Mouse (Mus musculus): ENCODE measurements around the gene Gja8. TPM values are rescaled to one million over a fixed set of nuclear protein-coding genes. Genes with fewer than 3 reads are reported as not detected.

Gja8 gene
- polyA plus RNA-seq (2015; fragmentation: Nextera tagmentation; extraction: Ambion mirVana): not detected in 2 replicates

- no peak within 1 kb of the TSS for H3K27ac ChIP-seq (ENCODE audit: low read length)
- H3K9ac ChIP-seq (ENCODE audit: low read length): no peak within 1 kb of the TSS
- no peaks in the 10 kb centered on the region for H3K27me3 ChIP-seq (ENCODE audit: control insufficient read depth, insufficient read depth, low read length)
- WGBS: 56% methylated on average over 6 of the region's 6 CpGs
- no peaks in the 10 kb centered on the region for H3K9me3 ChIP-seq (replicated peaks; ENCODE audit: control insufficient read depth, low read length)
- H3K4me1 ChIP-seq (ENCODE audit: control insufficient read depth, insufficient read depth, low read length): 0 out of 2 replicates have a peak, but pooled peaks cover 1% of the 10 kb centered on the region
- no peaks in the 10 kb centered on the region for H3K36me3 ChIP-seq (ENCODE audit: control insufficient read depth, insufficient read depth, low read length)
- no peak within 1 kb of the TSS for H3K4me3 ChIP-seq (replicated peaks; ENCODE audit: low read length)
- no peak within 1 kb of the TSS for H3K4me2 ChIP-seq (ENCODE audit: low read depth, low read length)
- ATAC-seq (ENCODE audit: insufficient read depth, low FRiP score): no peak
Measured at GRCm38 (mm10) chr3:96925920-96926319, at the start of gene Gja8. TSS of gene Gja8 (minus strand) at chr3:96926020.

GRCm38 (mm10) chr3:96974467-96974866, 48.6 kb upstream of the Gja8 start:
- no peaks in the 10 kb centered on the region for H3K9me3 ChIP-seq (replicated peaks; ENCODE audit: control insufficient read depth, low read length)
- H3K4me3 ChIP-seq (replicated peaks; ENCODE audit: low read length): no peak overlapping the region
- ATAC-seq (ENCODE audit: insufficient read depth, low FRiP score): no peak
- H3K9ac ChIP-seq (ENCODE audit: low read length): no peak overlapping the region
- 83% methylated on average over 7 of the region's 7 CpGs for WGBS
- no peaks in the 10 kb centered on the region for H3K27me3 ChIP-seq (ENCODE audit: control insufficient read depth, insufficient read depth, low read length)
- H3K27ac ChIP-seq (ENCODE audit: low read length): no peak overlapping the region
- no peaks in the 10 kb centered on the region for H3K36me3 ChIP-seq (ENCODE audit: control insufficient read depth, insufficient read depth, low read length)
- no peaks in the 10 kb centered on the region for H3K4me1 ChIP-seq (ENCODE audit: control insufficient read depth, insufficient read depth, low read length)
- H3K4me2 ChIP-seq (ENCODE audit: low read depth, low read length): no peak overlapping the region

GRCm38 (mm10) chr3:96970986-96971385, 45.2 kb upstream of the Gja8 start:
- Histone ChIP-seq H3K4me1 (ENCODE audit: control insufficient read depth, insufficient read depth, low read length) (no peaks in the 10 kb centered on the region), H3K27me3 (ENCODE audit: control insufficient read depth, insufficient read depth, low read length) (no peaks in the 10 kb centered on the region), H3K4me2 (ENCODE audit: low read depth, low read length) (no peak overlapping the region), H3K9ac (ENCODE audit: low read length) (no peak overlapping the region), H3K4me3 (replicated peaks; ENCODE audit: low read length) (no peak overlapping the region), H3K27ac (ENCODE audit: low read length) (no peak overlapping the region), H3K36me3 (ENCODE audit: control insufficient read depth, insufficient read depth, low read length) (no peaks in the 10 kb centered on the region), H3K9me3 (replicated peaks; ENCODE audit: control insufficient read depth, low read length) (no peaks in the 10 kb centered on the region)
- ATAC-seq (ENCODE audit: insufficient read depth, low FRiP score): no peak
- WGBS: 15% methylated on average over 7 of the region's 7 CpGs

GRCm38 (mm10) chr3:96963088-96964034, 37.5 kb upstream of the Gja8 start:
- Histone ChIP-seq H3K36me3 (ENCODE audit: control insufficient read depth, insufficient read depth, low read length) (no peaks in the 10 kb centered on the region), H3K4me2 (ENCODE audit: low read depth, low read length) (no peak overlapping the region), H3K9ac (ENCODE audit: low read length) (no peak overlapping the region), H3K4me3 (replicated peaks; ENCODE audit: low read length) (no peak overlapping the region), H3K27me3 (ENCODE audit: control insufficient read depth, insufficient read depth, low read length) (no peaks in the 10 kb centered on the region), H3K4me1 (ENCODE audit: control insufficient read depth, insufficient read depth, low read length) (no peaks in the 10 kb centered on the region), H3K9me3 (replicated peaks; ENCODE audit: control insufficient read depth, low read length) (no peaks in the 10 kb centered on the region), H3K27ac (ENCODE audit: low read length) (no peak overlapping the region)
- no peak for ATAC-seq (ENCODE audit: insufficient read depth, low FRiP score)
- WGBS: 62% methylated on average over 12 of the region's 12 CpGs

GRCm38 (mm10) chr3:96960597-96960996, 34.8 kb upstream of the Gja8 start:
- WGBS: 38% methylated on average over 8 of the region's 8 CpGs
- Histone ChIP-seq H3K4me1 (ENCODE audit: control insufficient read depth, insufficient read depth, low read length) (no peaks in the 10 kb centered on the region), H3K4me3 (replicated peaks; ENCODE audit: low read length) (no peak overlapping the region), H3K9ac (ENCODE audit: low read length) (no peak overlapping the region), H3K27ac (ENCODE audit: low read length) (no peak overlapping the region), H3K27me3 (ENCODE audit: control insufficient read depth, insufficient read depth, low read length) (no peaks in the 10 kb centered on the region), H3K9me3 (replicated peaks; ENCODE audit: control insufficient read depth, low read length) (no peaks in the 10 kb centered on the region), H3K4me2 (ENCODE audit: low read depth, low read length) (peak overlapping the region; percentile 4; the same call in 1 of the 2 replicates), H3K36me3 (ENCODE audit: control insufficient read depth, insufficient read depth, low read length) (no peaks in the 10 kb centered on the region)
- no peak for ATAC-seq (ENCODE audit: insufficient read depth, low FRiP score)

GRCm38 (mm10) chr3:96953489-96954233, 27.8 kb upstream of the Gja8 start:
- H3K27me3 ChIP-seq (ENCODE audit: control insufficient read depth, insufficient read depth, low read length): no peaks in the 10 kb centered on the region
- H3K9ac ChIP-seq (ENCODE audit: low read length): no peak overlapping the region
- no peaks in the 10 kb centered on the region for H3K36me3 ChIP-seq (ENCODE audit: control insufficient read depth, insufficient read depth, low read length)
- H3K27ac ChIP-seq (ENCODE audit: low read length): no peak overlapping the region
- H3K4me3 ChIP-seq (replicated peaks; ENCODE audit: low read length): no peak overlapping the region
- peak overlapping the region; percentile 31 for H3K4me2 ChIP-seq (ENCODE audit: low read depth, low read length)
- H3K9me3 ChIP-seq (replicated peaks; ENCODE audit: control insufficient read depth, low read length): no peaks in the 10 kb centered on the region
- peak; percentile 40; the same call in 1 of the 2 replicates for ATAC-seq (ENCODE audit: insufficient read depth, low FRiP score)
- 40% methylated on average over 14 of the region's 14 CpGs for WGBS
- H3K4me1 ChIP-seq (ENCODE audit: control insufficient read depth, insufficient read depth, low read length): peaks cover 5% of the 10 kb centered on the region; the same call in 1 of the 2 replicates

- no peak for ATAC-seq (ENCODE audit: insufficient read depth, low FRiP score)
- H3K4me1 ChIP-seq (ENCODE audit: control insufficient read depth, insufficient read depth, low read length): no peaks in the 10 kb centered on the region
- H3K4me3 ChIP-seq (replicated peaks; ENCODE audit: low read length): no peak overlapping the region
- H3K36me3 ChIP-seq (ENCODE audit: control insufficient read depth, insufficient read depth, low read length): no peaks in the 10 kb centered on the region
- H3K4me2 ChIP-seq (ENCODE audit: low read depth, low read length): no peak overlapping the region
- no peaks in the 10 kb centered on the region for H3K27me3 ChIP-seq (ENCODE audit: control insufficient read depth, insufficient read depth, low read length)
- no peaks in the 10 kb centered on the region for H3K9me3 ChIP-seq (replicated peaks; ENCODE audit: control insufficient read depth, low read length)
- H3K9ac ChIP-seq (ENCODE audit: low read length): no peak overlapping the region
- WGBS: 86% methylated on average over 2 of the region's 2 CpGs
- no peak overlapping the region for H3K27ac ChIP-seq (ENCODE audit: low read length)
Measured at GRCm38 (mm10) chr3:96942706-96943105, 16.9 kb upstream of the Gja8 start.

GRCm38 (mm10) chr3:96938738-96939137, 12.9 kb upstream of the Gja8 start:
- Histone ChIP-seq H3K4me2 (ENCODE audit: low read depth, low read length) (peak overlapping the region; percentile 33), H3K27ac (ENCODE audit: low read length) (no peak overlapping the region), H3K9ac (ENCODE audit: low read length) (0 out of 2 replicates have a peak overlapping the region, but pooled peaks have one; percentile 9), H3K9me3 (replicated peaks; ENCODE audit: control insufficient read depth, low read length) (no peaks in the 10 kb centered on the region), H3K36me3 (ENCODE audit: control insufficient read depth, insufficient read depth, low read length) (no peaks in the 10 kb centered on the region), H3K4me1 (ENCODE audit: control insufficient read depth, insufficient read depth, low read length) (no peaks in the 10 kb centered on the region), H3K27me3 (ENCODE audit: control insufficient read depth, insufficient read depth, low read length) (no peaks in the 10 kb centered on the region), H3K4me3 (replicated peaks; ENCODE audit: low read length) (peak overlapping the region; percentile 19)
- ATAC-seq (ENCODE audit: insufficient read depth, low FRiP score): peak; percentile 74; the same call in 1 of the 2 replicates
- WGBS: 11% methylated on average over 11 of the region's 11 CpGs

GRCm38 (mm10) chr3:96937606-96938005, 11.8 kb upstream of the Gja8 start:
- ATAC-seq (ENCODE audit: insufficient read depth, low FRiP score): 0 out of 2 replicates have a peak, but pooled peaks have one; percentile 37

More at GRCm38 (mm10) chr3:96937606-96938005, 11.8 kb upstream of the Gja8 start:
- no peaks in the 10 kb centered on the region for H3K9me3 ChIP-seq (replicated peaks; ENCODE audit: control insufficient read depth, low read length)
- no peak overlapping the region for H3K4me3 ChIP-seq (replicated peaks; ENCODE audit: low read length)
- H3K27ac ChIP-seq (ENCODE audit: low read length): no peak overlapping the region
- 30% methylated on average over 5 of the region's 5 CpGs for WGBS
- H3K27me3 ChIP-seq (ENCODE audit: control insufficient read depth, insufficient read depth, low read length): no peaks in the 10 kb centered on the region
- H3K36me3 ChIP-seq (ENCODE audit: control insufficient read depth, insufficient read depth, low read length): no peaks in the 10 kb centered on the region
- H3K9ac ChIP-seq (ENCODE audit: low read length): no peak overlapping the region
- no peak overlapping the region for H3K4me2 ChIP-seq (ENCODE audit: low read depth, low read length)
- H3K4me1 ChIP-seq (ENCODE audit: control insufficient read depth, insufficient read depth, low read length): no peaks in the 10 kb centered on the region
